Mouse (Mus musculus) 3134 (cell line): ENCODE results near the gene Sgip1.

Experiments
- DNase-seq: peaks from one replicate; pipeline ENCODE4 v3.0.0-alpha.2; 2011; ENCODE audit warnings: low spot score; ENCODE audit not compliant: insufficient read length; ENCODE audit errors: extremely low read depth

Gene Sgip1

GRCm38 (mm10) chr4:102972071-102972470 is 231.0 kb downstream of the Sgip1 start:
- no peak for DNase-seq

- DNase-seq: no peak
Observed at GRCm38 (mm10) chr4:102974172-102974571, 233.1 kb downstream of the Sgip1 start.

- no peak for DNase-seq
Observed at GRCm38 (mm10) chr4:102976290-102977275, 235.5 kb downstream of the Sgip1 start.

- DNase-seq: no peak
Observed at GRCm38 (mm10) chr4:102977778-102978321, 236.8 kb downstream of the Sgip1 start.

- DNase-seq: no peak
Observed at GRCm38 (mm10) chr4:102978440-102978839, 237.3 kb downstream of the Sgip1 start, which contains the start of gene Tctex1d1. Tctex1d1 (plus strand) TSS chr4:102978606.

- no peak for DNase-seq
Observed at GRCm38 (mm10) chr4:102979385-102979784, 238.3 kb downstream of the Sgip1 start.

GRCm38 (mm10) chr4:102981709-102982108 is 240.6 kb downstream of the Sgip1 start:
- no peak for DNase-seq

- DNase-seq: peak; percentile 17
Observed at GRCm38 (mm10) chr4:102986173-102986572, 245.1 kb downstream of the Sgip1 start.

GRCm38 (mm10) chr4:102986917-102987316 is 245.8 kb downstream of the Sgip1 start:
- no peak for DNase-seq

- no peak for DNase-seq
Observed at GRCm38 (mm10) chr4:102987325-102987724, 246.2 kb downstream of the Sgip1 start.

GRCm38 (mm10) chr4:102987756-102988155 is 246.7 kb downstream of the Sgip1 start:
- DNase-seq: no peak

- DNase-seq: no peak
Observed at GRCm38 (mm10) chr4:102988526-102988925, 247.4 kb downstream of the Sgip1 start.

- DNase-seq: no peak
Observed at GRCm38 (mm10) chr4:102989391-102989790, 248.3 kb downstream of the Sgip1 start.

- DNase-seq: no peak
Observed at GRCm38 (mm10) chr4:102990016-102990415, 248.9 kb downstream of the Sgip1 start.

GRCm38 (mm10) chr4:102990595-102991340 is 249.7 kb downstream of the Sgip1 start:
- no peak for DNase-seq

- DNase-seq: no peak
Observed at GRCm38 (mm10) chr4:102991685-102992084, 250.6 kb downstream of the Sgip1 start.

GRCm38 (mm10) chr4:103004681-103005080 is 263.6 kb downstream of the Sgip1 start:
- DNase-seq: no peak

GRCm38 (mm10) chr4:103005190-103005945 is 264.3 kb downstream of the Sgip1 start:
- DNase-seq: no peak

- no peak for DNase-seq
Observed at GRCm38 (mm10) chr4:103006266-103006665, 265.2 kb downstream of the Sgip1 start.

GRCm38 (mm10) chr4:103006943-103007418 is 265.9 kb downstream of the Sgip1 start:
- no peak for DNase-seq
